27 mouse cellular contexts compared by ENCODE assay signal in genomic region chr3:109797354-109797753, GRCm38 (mm10).
A peak's percentile ranks its signal among the peaks of the same experiment; 100 is the strongest.
DNase-seq lines count a peak whose midpoint lies in the region; ATAC-seq and TF ChIP-seq lines count a peak whose summit lies in the region.
"Had no signal": no experiment of that assay in that cellular context is flagged by ENCODE, and none has a peak within 500 bp of the region (broad histone marks: within the 10 kb centered on the region; RNA-seq: fewer than 3 reads in every experiment).

No protein-coding gene starts in this region.

- no peak overlapping the region for H3K9ac ChIP-seq in embryonic facial prominence, embryonic 14.5 days (ENCODE audit: low read depth, low read length)
- no peak overlapping the region for H3K9ac ChIP-seq in hindbrain, embryonic 16.5 days (ENCODE audit: low read depth, low read length)
- H3K9ac ChIP-seq in hindbrain, embryonic 11.5 days (ENCODE audit: low read depth, low read length) = no peak overlapping the region
- H3K9ac ChIP-seq in midbrain, embryonic 14.5 days (replicated peaks; ENCODE audit: low read length) = no peak overlapping the region
- H3K9ac ChIP-seq: heart, embryonic 12.5 days; liver, embryonic 14.5 days; neural tube, embryonic 12.5 days had no signal

- no peaks in the 10 kb centered on the region for H3K27me3 ChIP-seq in embryonic facial prominence, embryonic 14.5 days (replicated peaks; ENCODE audit: control insufficient read depth, insufficient read depth, low read length)
- H3K27me3 ChIP-seq in embryonic facial prominence, embryonic 10.5 days (replicated peaks; ENCODE audit: low read depth, poor library complexity, severe bottlenecking) = no peaks in the 10 kb centered on the region
- H3K27me3 ChIP-seq in hindbrain, embryonic 16.5 days (replicated peaks; ENCODE audit: control insufficient read depth, insufficient read depth, low read length) = no peaks in the 10 kb centered on the region
- H3K27me3 ChIP-seq in hindbrain, embryonic 11.5 days (ENCODE audit: control insufficient read depth, insufficient read depth, low read length) = no peaks in the 10 kb centered on the region
- H3K27me3 ChIP-seq in midbrain, embryonic 14.5 days (ENCODE audit: control insufficient read depth, insufficient read depth, low read length) = no peaks in the 10 kb centered on the region
- H3K27me3 ChIP-seq: heart, embryonic 12.5 days; neural tube, embryonic 12.5 days had no signal

- no peaks in the 10 kb centered on the region for H3K36me3 ChIP-seq in embryonic facial prominence, embryonic 14.5 days (ENCODE audit: control insufficient read depth, insufficient read depth, low read length)
- no peaks in the 10 kb centered on the region for H3K36me3 ChIP-seq in embryonic facial prominence, embryonic 10.5 days (replicated peaks)
- no peaks in the 10 kb centered on the region for H3K36me3 ChIP-seq in hindbrain, embryonic 16.5 days (ENCODE audit: control insufficient read depth, insufficient read depth, low read length)
- no peaks in the 10 kb centered on the region for H3K36me3 ChIP-seq in hindbrain, embryonic 11.5 days (ENCODE audit: control insufficient read depth, insufficient read depth, low read length)
- H3K36me3 ChIP-seq in midbrain, embryonic 14.5 days (ENCODE audit: control insufficient read depth, insufficient read depth, low read length) = no peaks in the 10 kb centered on the region
- H3K36me3 ChIP-seq: heart, embryonic 12.5 days; neural tube, embryonic 12.5 days had no signal

- intact Hi-C loops in heart, postnatal 25 days (cut with DNase I) = no loop called here

- H3K4me3 ChIP-seq in embryonic facial prominence, embryonic 14.5 days (ENCODE audit: low read depth, low read length) = no peak overlapping the region
- no peak overlapping the region for H3K4me3 ChIP-seq in embryonic facial prominence, embryonic 10.5 days
- no peak overlapping the region for H3K4me3 ChIP-seq in hindbrain, embryonic 16.5 days (ENCODE audit: low read length)
- H3K4me3 ChIP-seq in hindbrain, embryonic 11.5 days (ENCODE audit: low read depth, low read length) = no peak overlapping the region
- no peak overlapping the region for H3K4me3 ChIP-seq in midbrain, embryonic 14.5 days (replicated peaks; ENCODE audit: low read depth, low read length)
- H3K4me3 ChIP-seq: gastrocnemius, adult 2 months; heart, adult 2 months; heart, embryonic 12.5 days; myocyte; neural tube, embryonic 12.5 days had no signal

- no peak for TF ChIP-seq POLR2A in brain, embryonic 14.5 days (IDR thresholded peaks at IDR 0.05; ENCODE audit: borderline replicate concordance, extremely low read depth, insufficient read depth, insufficient read length, poor library complexity, severe bottlenecking)

- H3K4me1 ChIP-seq in embryonic facial prominence, embryonic 14.5 days (ENCODE audit: control insufficient read depth, insufficient read depth, low read length) = no peaks in the 10 kb centered on the region
- H3K4me1 ChIP-seq in embryonic facial prominence, embryonic 10.5 days = peaks cover 3% of the 10 kb centered on the region
- no peaks in the 10 kb centered on the region for H3K4me1 ChIP-seq in hindbrain, embryonic 16.5 days (ENCODE audit: control insufficient read depth, insufficient read depth, low read depth, low read length)
- no peaks in the 10 kb centered on the region for H3K4me1 ChIP-seq in hindbrain, embryonic 11.5 days (replicated peaks; ENCODE audit: control insufficient read depth, insufficient read depth, low read length)
- H3K4me1 ChIP-seq in midbrain, embryonic 14.5 days (ENCODE audit: control insufficient read depth, insufficient read depth, low read length) = no peaks in the 10 kb centered on the region
- H3K4me1 ChIP-seq: heart, embryonic 12.5 days; neural tube, embryonic 12.5 days had no signal

- 58% methylated on average over 11 of the region's 11 CpGs for WGBS in embryonic facial prominence, embryonic 14.5 days
- WGBS in embryonic facial prominence, embryonic 10.5 days = 70% methylated on average over 11 of the region's 11 CpGs
- 68% methylated on average over 11 of the region's 11 CpGs for WGBS in hindbrain, embryonic 16.5 days
- WGBS in hindbrain, embryonic 11.5 days = 79% methylated on average over 11 of the region's 11 CpGs
- 65% methylated on average over 11 of the region's 11 CpGs for WGBS in midbrain, embryonic 14.5 days

- no peak overlapping the region for H3K4me2 ChIP-seq in embryonic facial prominence, embryonic 14.5 days (ENCODE audit: low read depth, low read length)
- H3K4me2 ChIP-seq in hindbrain, embryonic 16.5 days (ENCODE audit: low read length) = no peak overlapping the region
- H3K4me2 ChIP-seq in hindbrain, embryonic 11.5 days (replicated peaks; ENCODE audit: low read depth, low read length) = no peak overlapping the region
- no peak overlapping the region for H3K4me2 ChIP-seq in midbrain, embryonic 14.5 days (ENCODE audit: low read length)
- H3K4me2 ChIP-seq: heart, embryonic 12.5 days; neural tube, embryonic 12.5 days had no signal

- peak; percentile 53 for DNase-seq in embryonic facial prominence, embryonic 14.5 days (ENCODE audit: low spot score)
- DNase-seq in embryonic facial prominence, embryonic 10.5 days (ENCODE audit: low spot score) = no peak
- DNase-seq in hindbrain, embryonic 11.5 days (ENCODE audit: low spot score) = no peak
- DNase-seq in brain, embryonic 14.5 days (ENCODE audit: low read depth) = peak; percentile 76
- peak; percentile 68 for DNase-seq in midbrain, embryonic 14.5 days
- DNase-seq in heart, postnatal 25 days (ENCODE audit: low spot score) = no peak
- no peak for DNase-seq in gastrocnemius, postnatal 25 days
- DNase-seq: adrenal gland, postnatal 25 days; cerebellum, adult 18-20 months; cerebellum, postnatal 14 days; gastrocnemius, adult 2 months; heart, adult 2 months; kidney, adult 8-10 months; layer of hippocampus, postnatal 36 days; liver; lung, adult 2 months; lung, postnatal 14 days; thymus, adult 2 months; thymus, postnatal 4 days had no signal

- no peak overlapping the region for H3K27ac ChIP-seq in embryonic facial prominence, embryonic 14.5 days (replicated peaks; ENCODE audit: low read depth, low read length)
- no peak overlapping the region for H3K27ac ChIP-seq in embryonic facial prominence, embryonic 10.5 days (replicated peaks)
- no peak overlapping the region for H3K27ac ChIP-seq in hindbrain, embryonic 16.5 days (ENCODE audit: low read depth, low read length)
- H3K27ac ChIP-seq in hindbrain, embryonic 11.5 days (ENCODE audit: low read depth, low read length) = no peak overlapping the region
- H3K27ac ChIP-seq in midbrain, embryonic 14.5 days (replicated peaks; ENCODE audit: low read depth, low read length) = no peak overlapping the region
- H3K27ac ChIP-seq: gastrocnemius, adult 2 months; heart, adult 2 months; kidney, postnatal 0 days; liver, embryonic 14.5 days; neural tube, embryonic 12.5 days had no signal

- ATAC-seq in embryonic facial prominence, embryonic 14.5 days (ENCODE audit: low read depth) = peak; percentile 68; the same call in 1 of the 2 replicates
- peak; percentile 14; the same call in 1 of the 2 replicates for ATAC-seq in hindbrain, embryonic 16.5 days
- ATAC-seq in hindbrain, embryonic 11.5 days (ENCODE audit: low FRiP score) = no peak
- ATAC-seq in midbrain, embryonic 14.5 days (ENCODE audit: low FRiP score, low TSS enrichment) = 0 out of 2 replicates have a peak, but pooled peaks have one; percentile 24
- ATAC-seq: CD4-positive, CD25-positive, alpha-beta regulatory T cell, adult 4 months; intestine, embryonic 16.5 days had no signal

- no peak for TF ChIP-seq CTCF in brain, embryonic 14.5 days (IDR thresholded peaks at IDR 0.05; ENCODE audit: borderline replicate concordance, extremely low read depth, insufficient read depth, insufficient read length)

- H3K9me3 ChIP-seq in embryonic facial prominence, embryonic 14.5 days (ENCODE audit: control insufficient read depth, low read length) = no peaks in the 10 kb centered on the region
- H3K9me3 ChIP-seq in embryonic facial prominence, embryonic 10.5 days = no peaks in the 10 kb centered on the region
- H3K9me3 ChIP-seq in hindbrain, embryonic 16.5 days (ENCODE audit: control insufficient read depth, low read length) = no peaks in the 10 kb centered on the region
- H3K9me3 ChIP-seq in hindbrain, embryonic 11.5 days (ENCODE audit: control insufficient read depth, low read length) = no peaks in the 10 kb centered on the region
- no peaks in the 10 kb centered on the region for H3K9me3 ChIP-seq in midbrain, embryonic 14.5 days (ENCODE audit: control insufficient read depth, low read length)
- H3K9me3 ChIP-seq: heart, embryonic 12.5 days; neural tube, embryonic 12.5 days had no signal

Comparison
In these comparisons a context has a peak if more than half of its experiments do, and no peak if none do; other contexts are left out.
1. DNase-seq: peak in embryonic facial prominence, embryonic 14.5 days (single experiment), brain, embryonic 14.5 days (single experiment) and midbrain, embryonic 14.5 days (single experiment); none in embryonic facial prominence, embryonic 10.5 days (single experiment), hindbrain, embryonic 11.5 days (single experiment), heart, postnatal 25 days (single experiment) and gastrocnemius, postnatal 25 days (single experiment).